Mouse (Mus musculus): Measurements from ENCODE around the gene Ugt1a1. TPM values are rescaled to one million over a fixed set of nuclear protein-coding genes. Genes with fewer than 3 reads are reported as not detected.

The Ugt1a1 gene
- polyA plus RNA-seq, 1 experiment from 2014 or later: not detected

- H3K9me3 ChIP-seq (ENCODE audit: control insufficient read depth, low read length): peaks cover 96% of the 10 kb centered on the region
- no peak for ATAC-seq (ENCODE audit: low FRiP score, low TSS enrichment)
- no peak overlapping the region for H3K27ac ChIP-seq (replicated peaks; ENCODE audit: low read depth, low read length)
- H3K9ac ChIP-seq (replicated peaks; ENCODE audit: low read length): no peak overlapping the region
- 48% methylated on average over 2 of the region's 2 CpGs for WGBS
- no peak for DNase-seq
- no peaks in the 10 kb centered on the region for H3K27me3 ChIP-seq (ENCODE audit: control insufficient read depth, insufficient read depth, low read length)
- H3K4me2 ChIP-seq (ENCODE audit: low read length): no peak overlapping the region
- no peak overlapping the region for H3K4me3 ChIP-seq (replicated peaks; ENCODE audit: low read depth, low read length)
- no peaks in the 10 kb centered on the region for H3K36me3 ChIP-seq (ENCODE audit: control insufficient read depth, insufficient read depth, low read length)
- no peaks in the 10 kb centered on the region for H3K4me1 ChIP-seq (ENCODE audit: control insufficient read depth, insufficient read depth, low read length)
These were observed 35.9 kb downstream of the Ugt1a1 start for GRCm38 (mm10) chr1:88247660-88248059.

GRCm38 (mm10) chr1:88248658-88249057 lies 36.9 kb downstream of the Ugt1a1 start:
- Histone ChIP-seq H3K9me3 (ENCODE audit: control insufficient read depth, low read length) (peaks cover 97% of the 10 kb centered on the region), H3K4me3 (replicated peaks; ENCODE audit: low read depth, low read length) (no peak overlapping the region), H3K9ac (replicated peaks; ENCODE audit: low read length) (no peak overlapping the region), H3K4me1 (ENCODE audit: control insufficient read depth, insufficient read depth, low read length) (no peaks in the 10 kb centered on the region), H3K36me3 (ENCODE audit: control insufficient read depth, insufficient read depth, low read length) (no peaks in the 10 kb centered on the region), H3K27ac (replicated peaks; ENCODE audit: low read depth, low read length) (no peak overlapping the region), H3K4me2 (ENCODE audit: low read length) (no peak overlapping the region), H3K27me3 (ENCODE audit: control insufficient read depth, insufficient read depth, low read length) (no peaks in the 10 kb centered on the region)
- no peak for ATAC-seq (ENCODE audit: low FRiP score, low TSS enrichment)
- WGBS: 70% methylated on average over 4 of the region's 4 CpGs
- DNase-seq: no peak

- no peaks in the 10 kb centered on the region for H3K27me3 ChIP-seq (ENCODE audit: control insufficient read depth, insufficient read depth, low read length)
- ATAC-seq (ENCODE audit: low FRiP score, low TSS enrichment) (no peak), DNase-seq (no peak)
- H3K4me1 ChIP-seq (ENCODE audit: control insufficient read depth, insufficient read depth, low read length): no peaks in the 10 kb centered on the region
- no peak overlapping the region for H3K27ac ChIP-seq (replicated peaks; ENCODE audit: low read depth, low read length)
- peaks cover 95% of the 10 kb centered on the region for H3K9me3 ChIP-seq (ENCODE audit: control insufficient read depth, low read length)
- no peaks in the 10 kb centered on the region for H3K36me3 ChIP-seq (ENCODE audit: control insufficient read depth, insufficient read depth, low read length)
- WGBS: 77% methylated on average over 7 of the region's 7 CpGs
- H3K4me3 ChIP-seq (replicated peaks; ENCODE audit: low read depth, low read length): no peak overlapping the region
- no peak overlapping the region for H3K4me2 ChIP-seq (ENCODE audit: low read length)
- H3K9ac ChIP-seq (replicated peaks; ENCODE audit: low read length): no peak overlapping the region
These were observed 37.8 kb downstream of the Ugt1a1 start for GRCm38 (mm10) chr1:88249596-88249995.

GRCm38 (mm10) chr1:88250023-88250422 lies 38.3 kb downstream of the Ugt1a1 start:
- peaks cover 95% of the 10 kb centered on the region for H3K9me3 ChIP-seq (ENCODE audit: control insufficient read depth, low read length)
- WGBS: 83% methylated on average over 5 of the region's 5 CpGs
- no peaks in the 10 kb centered on the region for H3K36me3 ChIP-seq (ENCODE audit: control insufficient read depth, insufficient read depth, low read length)
- no peaks in the 10 kb centered on the region for H3K27me3 ChIP-seq (ENCODE audit: control insufficient read depth, insufficient read depth, low read length)
- H3K4me3 ChIP-seq (replicated peaks; ENCODE audit: low read depth, low read length): no peak overlapping the region
- no peak overlapping the region for H3K27ac ChIP-seq (replicated peaks; ENCODE audit: low read depth, low read length)
- no peaks in the 10 kb centered on the region for H3K4me1 ChIP-seq (ENCODE audit: control insufficient read depth, insufficient read depth, low read length)
- no peak for ATAC-seq (ENCODE audit: low FRiP score, low TSS enrichment)
- H3K4me2 ChIP-seq (ENCODE audit: low read length): no peak overlapping the region
- H3K9ac ChIP-seq (replicated peaks; ENCODE audit: low read length): no peak overlapping the region
- DNase-seq: no peak

GRCm38 (mm10) chr1:88253106-88253505 lies 41.3 kb downstream of the Ugt1a1 start:
- WGBS: 74% methylated on average over 8 of the region's 8 CpGs
- H3K4me1 ChIP-seq (ENCODE audit: control insufficient read depth, insufficient read depth, low read length): no peaks in the 10 kb centered on the region
- H3K27ac ChIP-seq (replicated peaks; ENCODE audit: low read depth, low read length): no peak overlapping the region
- H3K9me3 ChIP-seq (ENCODE audit: control insufficient read depth, low read length): peaks cover 92% of the 10 kb centered on the region
- no peak overlapping the region for H3K4me2 ChIP-seq (ENCODE audit: low read length)
- ATAC-seq (ENCODE audit: low FRiP score, low TSS enrichment): no peak
- H3K27me3 ChIP-seq (ENCODE audit: control insufficient read depth, insufficient read depth, low read length): no peaks in the 10 kb centered on the region
- H3K4me3 ChIP-seq (replicated peaks; ENCODE audit: low read depth, low read length): no peak overlapping the region
- no peaks in the 10 kb centered on the region for H3K36me3 ChIP-seq (ENCODE audit: control insufficient read depth, insufficient read depth, low read length)
- no peak for DNase-seq
- H3K9ac ChIP-seq (replicated peaks; ENCODE audit: low read length): no peak overlapping the region

- no peak overlapping the region for H3K27ac ChIP-seq (replicated peaks; ENCODE audit: low read depth, low read length)
- no peak overlapping the region for H3K9ac ChIP-seq (replicated peaks; ENCODE audit: low read length)
- H3K9me3 ChIP-seq (ENCODE audit: control insufficient read depth, low read length): peaks cover 88% of the 10 kb centered on the region
- no peaks in the 10 kb centered on the region for H3K27me3 ChIP-seq (ENCODE audit: control insufficient read depth, insufficient read depth, low read length)
- WGBS: 76% methylated on average over 6 of the region's 6 CpGs
- H3K36me3 ChIP-seq (ENCODE audit: control insufficient read depth, insufficient read depth, low read length): no peaks in the 10 kb centered on the region
- ATAC-seq (ENCODE audit: low FRiP score, low TSS enrichment): no peak
- H3K4me2 ChIP-seq (ENCODE audit: low read length): no peak overlapping the region
- no peak overlapping the region for H3K4me3 ChIP-seq (replicated peaks; ENCODE audit: low read depth, low read length)
- no peaks in the 10 kb centered on the region for H3K4me1 ChIP-seq (ENCODE audit: control insufficient read depth, insufficient read depth, low read length)
- no peak for DNase-seq
These were observed 41.8 kb downstream of the Ugt1a1 start for GRCm38 (mm10) chr1:88253540-88253939.

GRCm38 (mm10) chr1:88254793-88255465 lies 43.2 kb downstream of the Ugt1a1 start:
- peak; percentile 7; the same call in 1 of the 2 replicates for ATAC-seq (ENCODE audit: low FRiP score, low TSS enrichment)
- no peak overlapping the region for H3K4me2 ChIP-seq (ENCODE audit: low read length)
- H3K27me3 ChIP-seq (ENCODE audit: control insufficient read depth, insufficient read depth, low read length): no peaks in the 10 kb centered on the region
- no peak overlapping the region for H3K9ac ChIP-seq (replicated peaks; ENCODE audit: low read length)
- peaks cover 6% of the 10 kb centered on the region for H3K36me3 ChIP-seq (ENCODE audit: control insufficient read depth, insufficient read depth, low read length)
- H3K4me3 ChIP-seq (replicated peaks; ENCODE audit: low read depth, low read length): no peak overlapping the region
- no peaks in the 10 kb centered on the region for H3K4me1 ChIP-seq (ENCODE audit: control insufficient read depth, insufficient read depth, low read length)
- 88% methylated on average over 12 of the region's 12 CpGs for WGBS
- DNase-seq: no peak
- H3K9me3 ChIP-seq (ENCODE audit: control insufficient read depth, low read length): peaks cover 74% of the 10 kb centered on the region
- no peak overlapping the region for H3K27ac ChIP-seq (replicated peaks; ENCODE audit: low read depth, low read length)

GRCm38 (mm10) chr1:88255466-88255857 lies 43.7 kb downstream of the Ugt1a1 start:
- Histone ChIP-seq H3K36me3 (ENCODE audit: control insufficient read depth, insufficient read depth, low read length) (peaks cover 11% of the 10 kb centered on the region), H3K4me3 (replicated peaks; ENCODE audit: low read depth, low read length) (no peak overlapping the region), H3K27me3 (ENCODE audit: control insufficient read depth, insufficient read depth, low read length) (no peaks in the 10 kb centered on the region), H3K9ac (replicated peaks; ENCODE audit: low read length) (no peak overlapping the region), H3K4me2 (ENCODE audit: low read length) (no peak overlapping the region), H3K9me3 (ENCODE audit: control insufficient read depth, low read length) (peaks cover 69% of the 10 kb centered on the region), H3K4me1 (ENCODE audit: control insufficient read depth, insufficient read depth, low read length) (no peaks in the 10 kb centered on the region), H3K27ac (replicated peaks; ENCODE audit: low read depth, low read length) (no peak overlapping the region)
- ATAC-seq (ENCODE audit: low FRiP score, low TSS enrichment) (peak; percentile 2; the same call in 1 of the 2 replicates), DNase-seq (no peak)
- WGBS: 56% methylated on average over 2 of the region's 2 CpGs

GRCm38 (mm10) chr1:88255989-88256754 lies 44.4 kb downstream of the Ugt1a1 start:
- WGBS: 79% methylated on average over 13 of the region's 13 CpGs
- no peak; the same call in 1 of the 2 replicates for ATAC-seq (ENCODE audit: low FRiP score, low TSS enrichment)
- no peak overlapping the region for H3K4me3 ChIP-seq (replicated peaks; ENCODE audit: low read depth, low read length)
- H3K4me1 ChIP-seq (ENCODE audit: control insufficient read depth, insufficient read depth, low read length): no peaks in the 10 kb centered on the region
- no peaks in the 10 kb centered on the region for H3K27me3 ChIP-seq (ENCODE audit: control insufficient read depth, insufficient read depth, low read length)
- no peak overlapping the region for H3K27ac ChIP-seq (replicated peaks; ENCODE audit: low read depth, low read length)
- no peak for DNase-seq
- H3K9ac ChIP-seq (replicated peaks; ENCODE audit: low read length): no peak overlapping the region
- peaks cover 18% of the 10 kb centered on the region for H3K36me3 ChIP-seq (ENCODE audit: control insufficient read depth, insufficient read depth, low read length)
- H3K4me2 ChIP-seq (ENCODE audit: low read length): no peak overlapping the region
- H3K9me3 ChIP-seq (ENCODE audit: control insufficient read depth, low read length): peaks cover 62% of the 10 kb centered on the region

Measured in midbrain, embryonic 14.5 days (tissue).